Mouse (Mus musculus): Measurements from ENCODE around the gene Arhgef18.

DNA sequence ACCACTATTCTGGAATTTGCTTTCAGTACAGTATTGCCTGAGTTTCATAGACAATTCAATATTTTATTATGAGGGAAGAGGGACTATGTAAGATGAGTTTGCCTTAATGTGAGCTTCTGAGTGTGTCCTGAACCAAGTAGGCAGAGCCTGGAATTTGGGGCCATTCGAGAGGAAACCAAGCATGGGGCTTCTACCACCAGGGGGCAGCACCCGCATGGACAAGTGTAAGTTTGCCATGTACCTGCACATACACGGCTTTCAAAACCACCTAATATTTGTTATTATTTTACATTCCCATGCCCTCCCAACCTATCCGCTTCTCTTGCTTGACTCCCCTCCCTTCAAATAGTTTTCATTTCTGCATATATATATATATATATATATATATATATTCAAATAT, 34.7 kb upstream of the Arhgef18 start:
- TF ChIP-seq CTCF (conservative IDR thresholded peaks at IDR 0.05; ENCODE audit: low read length), result peak; percentile 71
- TF ChIP-seq POU5F1 (IDR thresholded peaks at IDR 0.05; ENCODE audit: borderline replicate concordance, low read length), result no peak
- TF ChIP-seq NANOG (IDR thresholded peaks at IDR 0.05; ENCODE audit: borderline replicate concordance, low read length), result no peak

All from E14TG2a.4 (cell line).